Comparison of ENCODE assay signal across 9 mouse cellular contexts in the genomic region with DNA sequence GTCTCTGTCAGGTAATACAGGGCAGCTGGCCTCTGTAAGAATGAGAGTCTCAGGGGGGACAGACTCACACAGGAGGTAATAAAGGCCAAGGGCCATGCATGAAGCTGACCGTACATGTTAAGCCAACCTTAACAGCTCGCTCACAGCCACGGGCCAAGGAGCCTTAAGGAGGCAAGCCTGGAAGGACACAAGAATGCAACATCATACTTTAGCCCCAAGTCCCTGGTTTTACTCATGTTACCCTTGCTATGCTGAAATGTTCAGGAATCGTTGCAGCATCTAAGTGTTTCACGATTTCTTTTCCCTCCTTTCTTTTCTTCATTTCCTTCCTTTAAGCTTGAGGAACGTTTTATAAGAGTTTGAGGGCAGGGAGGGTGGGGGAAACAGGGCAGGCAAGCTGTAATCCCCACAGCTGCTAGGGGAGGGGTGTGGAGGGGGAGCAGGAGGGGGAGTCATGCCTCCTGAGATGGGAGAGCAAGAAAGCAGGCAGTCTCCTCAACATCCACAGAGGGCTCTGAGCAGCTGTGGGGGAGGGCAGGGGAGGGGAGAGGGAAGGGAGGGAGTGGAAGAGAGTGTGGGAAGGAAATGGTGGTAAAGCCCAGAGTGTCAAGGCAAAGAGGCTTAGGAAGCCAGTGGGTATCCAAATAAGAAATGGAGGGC. TPM values are rescaled to one million over a fixed set of nuclear protein-coding genes. Genes with fewer than 3 reads are reported as not detected.
DNase-seq lines count a peak whose midpoint lies in the region; ATAC-seq lines count a peak whose summit lies in the region.
"Had no signal": no experiment of that assay in that cellular context is flagged by ENCODE, and none has a peak within 500 bp of the region (broad histone marks: within the 10 kb centered on the region; RNA-seq: fewer than 3 reads in every experiment).

No protein-coding gene starts in this region.

- peak; percentile 25 for DNase-seq in gastrocnemius, postnatal 14 days
- no peak for DNase-seq in gastrocnemius, adult 18-20 months (ENCODE audit: low spot score)
- peak; percentile 66 for DNase-seq in 416B (ENCODE audit: low read depth)
- DNase-seq in ovary, adult 18-20 months (ENCODE audit: low spot score), result no peak
- no peak for DNase-seq in neural tube, embryonic 10.5 days (ENCODE audit: extremely low spot score, low spot score)

- H3K9me3 ChIP-seq in embryonic facial prominence, embryonic 15.5 days (replicated peaks), result no peaks in the 10 kb centered on the region
- H3K9me3 ChIP-seq in midbrain, embryonic 15.5 days, result no peaks in the 10 kb centered on the region

- H3K9ac ChIP-seq in embryonic facial prominence, embryonic 15.5 days, result no peak overlapping the region
- H3K9ac ChIP-seq in midbrain, embryonic 15.5 days, result no peak overlapping the region
- H3K9ac ChIP-seq: liver, embryonic 14.5 days had no signal

- ATAC-seq in embryonic facial prominence, embryonic 15.5 days (ENCODE audit: insufficient number of reproducible peaks, low FRiP score, low TSS enrichment, low read depth), result no peak; the same call in 1 of the 2 replicates
- ATAC-seq in midbrain, embryonic 15.5 days (replicated peaks), result 0 out of 2 replicates have a peak, but pooled peaks have one; percentile 19
- no peak for ATAC-seq in erythroid progenitor cell, adult 5-6 weeks (replicated peaks; ENCODE audit: low FRiP score, poor library complexity, severe bottlenecking)

- H3K27me3 ChIP-seq in embryonic facial prominence, embryonic 15.5 days, result no peaks in the 10 kb centered on the region
- H3K27me3 ChIP-seq in midbrain, embryonic 15.5 days (replicated peaks), result no peaks in the 10 kb centered on the region

- 35% methylated on average over 6 of the region's 6 CpGs for WGBS in embryonic facial prominence, embryonic 15.5 days
- WGBS in midbrain, embryonic 15.5 days, result 55% methylated on average over 6 of the region's 6 CpGs

- H3K36me3 ChIP-seq in embryonic facial prominence, embryonic 15.5 days, result no peaks in the 10 kb centered on the region
- no peaks in the 10 kb centered on the region for H3K36me3 ChIP-seq in midbrain, embryonic 15.5 days (replicated peaks)

- peaks cover 38% of the 10 kb centered on the region for H3K4me1 ChIP-seq in embryonic facial prominence, embryonic 15.5 days
- peaks cover 13% of the 10 kb centered on the region for H3K4me1 ChIP-seq in midbrain, embryonic 15.5 days

- H3K4me2 ChIP-seq in embryonic facial prominence, embryonic 15.5 days (replicated peaks), result no peak overlapping the region
- H3K4me2 ChIP-seq in midbrain, embryonic 15.5 days, result no peak overlapping the region

- H3K4me3 ChIP-seq in embryonic facial prominence, embryonic 15.5 days (replicated peaks), result no peak overlapping the region
- no peak overlapping the region for H3K4me3 ChIP-seq in midbrain, embryonic 15.5 days

- intact Hi-C loops in gastrocnemius, postnatal 14 days (cut with DNase I; ENCODE audit: low total_unique reads), result no loop called here

- H3K27ac ChIP-seq in embryonic facial prominence, embryonic 15.5 days (replicated peaks), result peak overlapping the region; percentile 41; the same call in 1 of the 2 replicates
- no peak overlapping the region for H3K27ac ChIP-seq in midbrain, embryonic 15.5 days
- H3K27ac ChIP-seq: liver, embryonic 14.5 days had no signal

RNA-seq across cellular contexts. Expression of a gene that starts 28.4 kb away (rescaled TPM):
- 1 to 10 TPM; 6.7 to 7.0 TPM for total RNA-seq in gastrocnemius, postnatal 14 days (2021)
- 1 to 10 TPM; 8.3 to 9.5 TPM for total RNA-seq in gastrocnemius, adult 18-20 months (2021)
- 12.7 and 14.1 TPM in 2 replicates for polyA plus RNA-seq in embryonic facial prominence, embryonic 15.5 days (2015; fragmentation: Nextera tagmentation; extraction: Ambion mirVana)
- 11.0 and 11.3 TPM in 2 replicates for polyA plus RNA-seq in midbrain, embryonic 15.5 days (2015; fragmentation: Nextera tagmentation; extraction: Ambion mirVana)
- 25.2 and 43.2 TPM in 2 replicates for total RNA-seq in erythroid progenitor cell, adult 5-6 weeks (2015; ENCODE audit: low replicate concordance)
- 3.3 and 6.9 TPM in 2 replicates for total RNA-seq in erythroid progenitor cell, adult 5-6 weeks (2017; ENCODE audit: low replicate concordance)

Comparison
In these comparisons a context has a peak if more than half of its experiments do, and no peak if none do; other contexts are left out.
1. DNase-seq: peak in gastrocnemius, postnatal 14 days (single experiment) and 416B (single experiment); none in gastrocnemius, adult 18-20 months (single experiment), ovary, adult 18-20 months (single experiment) and neural tube, embryonic 10.5 days (single experiment).